Mouse (Mus musculus): ENCODE measurements at regions not wholly inside any gene's neighbourhood (a gene's known extent, or its start where the extent isn't known, plus 50 kb on each side); places are given as distances from the start of the nearest gene placed in this dataset.
A peak's percentile ranks its signal among the peaks of the same experiment; 100 is the strongest.
"Not testable (repeated sequence)": the region's sequence is repeated elsewhere in the genome, so short reads cannot be mapped to it uniquely, and the experiment has no call there.

GRCm38 (mm10) chr7:39596403-39596802, 78.8 kb downstream of the Zfp619 start:
- peak; percentile 84 for ATAC-seq

GRCm38 (mm10) chr7:39613767-39614166, 96.2 kb downstream of the Zfp619 start:
- ATAC-seq, result no peak

GRCm38 (mm10) chr7:39615092-39615491, 97.5 kb downstream of the Zfp619 start:
- no peak for ATAC-seq

- no peak for ATAC-seq
Observed at GRCm38 (mm10) chr7:39621796-39622195, 104.2 kb downstream of the Zfp619 start.

- ATAC-seq, result no peak
Observed at GRCm38 (mm10) chr7:39632836-39633235, 115.3 kb downstream of the Zfp619 start.

- ATAC-seq, result peak; percentile 89
Observed at GRCm38 (mm10) chr7:39642333-39642732, 124.8 kb downstream of the Zfp619 start.

GRCm38 (mm10) chr7:39643323-39643722, 125.8 kb downstream of the Zfp619 start:
- no peak for ATAC-seq

- peak; percentile 60 for ATAC-seq
Observed at GRCm38 (mm10) chr7:39650483-39651102, 133.0 kb downstream of the Zfp619 start.

GRCm38 (mm10) chr7:39654563-39655286, 137.2 kb downstream of the Zfp619 start:
- peak; percentile 79 for ATAC-seq

GRCm38 (mm10) chr7:39655287-39655652, 137.7 kb downstream of the Zfp619 start:
- ATAC-seq, result not testable (repeated sequence)

- peak; percentile 48 for ATAC-seq
Observed at GRCm38 (mm10) chr7:39655709-39656397, 138.3 kb downstream of the Zfp619 start.

- no peak for ATAC-seq
Observed at GRCm38 (mm10) chr7:39659597-39659996, 142.0 kb downstream of the Zfp619 start.

GRCm38 (mm10) chr7:39675124-39675846, 157.7 kb downstream of the Zfp619 start:
- no peak for ATAC-seq

- no peak for ATAC-seq
Observed at GRCm38 (mm10) chr7:39675847-39676238, 158.3 kb downstream of the Zfp619 start.

- no peak for ATAC-seq
Observed at GRCm38 (mm10) chr7:39680411-39680810, 162.8 kb downstream of the Zfp619 start.

GRCm38 (mm10) chr7:39696589-39696988, 179.0 kb downstream of the Zfp619 start:
- ATAC-seq, result no peak

- no peak for ATAC-seq
Observed at GRCm38 (mm10) chr7:39701506-39701905, 183.9 kb downstream of the Zfp619 start.

- no peak for ATAC-seq
Observed at GRCm38 (mm10) chr7:39705118-39706095, 187.8 kb downstream of the Zfp619 start.

- ATAC-seq, result no peak
Observed at GRCm38 (mm10) chr7:39706606-39707005, 189.0 kb downstream of the Zfp619 start.

- no peak for ATAC-seq
Observed at GRCm38 (mm10) chr7:39716340-39717150, 199.0 kb downstream of the Zfp619 start.
